In the genomic region with DNA sequence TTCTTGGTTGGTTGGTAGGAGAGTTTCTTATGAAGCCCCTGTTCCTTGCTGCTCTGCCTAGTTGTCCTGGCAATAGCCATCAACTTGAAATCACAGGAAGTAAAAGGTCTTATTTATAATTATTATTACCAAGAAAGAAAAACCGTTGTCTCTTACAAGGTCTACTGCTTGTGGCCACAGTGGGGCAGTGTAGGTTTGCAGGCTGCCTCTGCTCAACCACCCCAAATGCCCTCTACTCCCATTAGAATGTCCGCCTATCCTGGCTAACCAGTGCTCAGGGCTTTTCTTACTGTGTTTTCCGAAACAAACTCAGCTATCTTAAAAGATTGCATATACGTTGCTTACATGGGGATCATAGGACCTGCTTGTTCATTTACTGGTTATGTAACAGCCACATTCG, we compare ENCODE assay signal across 9 mouse cellular contexts.
DNase-seq lines count a peak whose midpoint lies in the region; ATAC-seq lines count a peak whose summit lies in the region.
"Had no signal": no experiment of that assay in that cellular context is flagged by ENCODE, and none has a peak within 500 bp of the region (broad histone marks: within the 10 kb centered on the region; RNA-seq: fewer than 3 reads in every experiment).

No protein-coding gene starts in this region.

- no peak for DNase-seq in frontal cortex, postnatal 25 days (ENCODE audit: low spot score in 2 of 2)
- DNase-seq in neural tube, embryonic 10.5 days (ENCODE audit: extremely low spot score, low spot score) = no peak
- DNase-seq in adipocyte (ENCODE audit: low spot score) = peak; percentile 67
- DNase-seq in induced T-regulatory cell, adult 2 months (ENCODE audit: low read depth) = peak; percentile 13
- DNase-seq in hindbrain, embryonic 10.5 days (ENCODE audit: low spot score) = no peak

- 70% methylated on average over 5 of the region's 5 CpGs for WGBS in neural tube, embryonic 14.5 days
- WGBS in hindbrain, embryonic 10.5 days = 77% methylated on average over 5 of the region's 5 CpGs

- H3K27me3 ChIP-seq in neural tube, embryonic 14.5 days (ENCODE audit: control insufficient read depth, insufficient read depth, low read length) = no peaks in the 10 kb centered on the region
- no peaks in the 10 kb centered on the region for H3K27me3 ChIP-seq in hindbrain, embryonic 10.5 days (ENCODE audit: insufficient read depth, poor library complexity, severe bottlenecking)
- H3K27me3 ChIP-seq: hindbrain, embryonic 15.5 days had no signal

- no peak overlapping the region for H3K4me3 ChIP-seq in neural tube, embryonic 14.5 days (ENCODE audit: low read depth, low read length)
- H3K4me3 ChIP-seq in hindbrain, embryonic 10.5 days = no peak overlapping the region
- H3K4me3 ChIP-seq: hindbrain, embryonic 15.5 days had no signal

- H3K4me2 ChIP-seq in neural tube, embryonic 14.5 days (ENCODE audit: low read depth, low read length) = no peak overlapping the region
- H3K4me2 ChIP-seq: hindbrain, embryonic 15.5 days had no signal

- ATAC-seq in frontal cortex, adult (ENCODE audit: low TSS enrichment) = peak; percentile 77
- peak; percentile 72; the same call in 1 of the 2 replicates for ATAC-seq in neural tube, embryonic 14.5 days (ENCODE audit: low read depth)
- peak; percentile 73 for ATAC-seq in megakaryocyte-erythroid progenitor cell, adult 5-6 weeks (replicated peaks; ENCODE audit: low FRiP score, low TSS enrichment, poor library complexity, severe bottlenecking)

- no peak overlapping the region for H3K27ac ChIP-seq in neural tube, embryonic 14.5 days (ENCODE audit: low read depth, low read length)
- no peak overlapping the region for H3K27ac ChIP-seq in hindbrain, embryonic 10.5 days
- H3K27ac ChIP-seq: hindbrain, embryonic 15.5 days had no signal

- H3K36me3 ChIP-seq in neural tube, embryonic 14.5 days (ENCODE audit: control insufficient read depth, insufficient read depth, low read length) = no peaks in the 10 kb centered on the region
- peaks cover 9% of the 10 kb centered on the region; the same call in 1 of the 2 replicates for H3K36me3 ChIP-seq in hindbrain, embryonic 10.5 days
- H3K36me3 ChIP-seq: hindbrain, embryonic 15.5 days had no signal

- peaks cover 7% of the 10 kb centered on the region; the same call in 1 of the 2 replicates for H3K4me1 ChIP-seq in neural tube, embryonic 14.5 days (ENCODE audit: control insufficient read depth, insufficient read depth, low read length)
- H3K4me1 ChIP-seq in hindbrain, embryonic 10.5 days (replicated peaks) = peaks cover 11% of the 10 kb centered on the region

- H3K9me3 ChIP-seq in neural tube, embryonic 14.5 days (ENCODE audit: control insufficient read depth, low read length) = no peaks in the 10 kb centered on the region
- H3K9me3 ChIP-seq in hindbrain, embryonic 10.5 days = no peaks in the 10 kb centered on the region
- H3K9me3 ChIP-seq: hindbrain, embryonic 15.5 days had no signal

- no peak overlapping the region for H3K9ac ChIP-seq in neural tube, embryonic 14.5 days (replicated peaks; ENCODE audit: low read depth, low read length)
- H3K9ac ChIP-seq: hindbrain, embryonic 15.5 days had no signal

Comparison
In these comparisons a context has a peak if more than half of its experiments do, and no peak if none do; other contexts are left out.
1. DNase-seq: peak in adipocyte (single experiment) and induced T-regulatory cell, adult 2 months (single experiment); none in frontal cortex, postnatal 25 days (0 of 2), neural tube, embryonic 10.5 days (single experiment) and hindbrain, embryonic 10.5 days (single experiment).
2. Peak in every context shown above with its lines, with median percentiles within 50 percentile points of each other: ATAC-seq.